Mouse (Mus musculus) heart, embryonic 14.5 days (tissue): ENCODE measurements around the gene Mkrn1. TPM values are rescaled to one million over a fixed set of nuclear protein-coding genes. Genes with fewer than 3 reads are reported as not detected.
A peak's percentile ranks its signal among the peaks of the same experiment; 100 is the strongest.
"Not testable (repeated sequence)": the region's sequence is repeated elsewhere in the genome, so short reads cannot be mapped to it uniquely, and the experiment has no call there.

Source experiments
- ATAC-seq: fragments of 200-750 bp; cut with Nextera tagmentation; 2 replicates; pipeline ENCODE4 v1.8.0; 2017; ENCODE audit warnings: low read depth, moderate TSS enrichment; ENCODE audit not compliant: insufficient number of reproducible peaks, insufficient read depth, low FRiP score
- H3K27ac ChIP-seq, 2 experiments: fragments of 200-500 bp in 1 of 2; fragments of 300-500 bp in 1 of 2; sonication (generic) in 1 of 2; replicated peaks in 1 of 2; 2 replicates each; pipeline ENCODE4 v1.5.1; 2012 to 2014; ENCODE audit warnings: low read depth in 2 of 2, low read length in 2 of 2, control low read depth in 1 of 2, mild to moderate bottlenecking in 1 of 2, mixed read lengths in 1 of 2; ENCODE audit not compliant: control insufficient read depth in 1 of 2, insufficient read depth in 1 of 2
- H3K27me3 ChIP-seq: fragments of 300-500 bp; sonication (generic); 2 replicates; pipeline ENCODE4 v1.6.1; 2014; ENCODE audit warnings: mild to moderate bottlenecking, low read length, control low read depth; ENCODE audit not compliant: control insufficient read depth, insufficient read depth
- H3K36me3 ChIP-seq: fragments of 300-500 bp; sonication (generic); 2 replicates; pipeline ENCODE4 v1.6.1; 2014; ENCODE audit warnings: mild to moderate bottlenecking, control low read depth, low read length, mixed read lengths; ENCODE audit not compliant: control insufficient read depth, insufficient read depth
- H3K4me1 ChIP-seq, 2 experiments: fragments of 200-500 bp in 1 of 2; fragments of 300-500 bp in 1 of 2; sonication (generic) in 1 of 2; 2 replicates each; pipeline ENCODE4 v1.6.1; 2012 to 2014; ENCODE audit warnings: low read length in 2 of 2, control low read depth in 1 of 2, mixed read lengths in 1 of 2; ENCODE audit not compliant: control insufficient read depth in 2 of 2, insufficient read depth in 2 of 2
- H3K4me2 ChIP-seq: fragments of 300-500 bp; sonication (generic); 2 replicates; pipeline ENCODE4 v1.6.1; 2014; ENCODE audit warnings: mild to moderate bottlenecking, low read length
- H3K4me3 ChIP-seq, 2 experiments: fragments of 200-500 bp in 1 of 2; fragments of 300-500 bp in 1 of 2; sonication (generic) in 1 of 2; 2 replicates each; pipeline ENCODE4 v1.5.1; 2012 to 2014; ENCODE audit warnings: low read length in 2 of 2, mild to moderate bottlenecking in 2 of 2, control low read depth in 1 of 2, low read depth in 1 of 2, moderate library complexity in 1 of 2; ENCODE audit not compliant: control insufficient read depth in 1 of 2, insufficient read depth in 1 of 2
- H3K9ac ChIP-seq: fragments of 300-500 bp; sonication (generic); 2 replicates; pipeline ENCODE4 v1.6.1; 2014; ENCODE audit warnings: mild to moderate bottlenecking, low read length
- H3K9me3 ChIP-seq: fragments of 300-500 bp; sonication (generic); 2 replicates; pipeline ENCODE4 v1.6.1; 2016; ENCODE audit warnings: low read length, control low read depth; ENCODE audit not compliant: control insufficient read depth
- WGBS: fragments of 180-500 bp; shearing (Covaris S2); extraction: QIAGEN DNeasy Blood & Tissue Kit; methylation state at CpG from one replicate; pipeline ENCODE4 v1.1.7; 2014; 5-methylcytosine and 5-hydroxymethylcytosine counted together
- polyA plus RNA-seq: library from polyadenylated mRNA; unstranded; fragments of >200 nt; fragmentation: Nextera tagmentation; extraction: Ambion mirVana; gene quantifications from 2 replicates; pipeline ENCODE4 v1.2.1, GENCODE M21; 2014

Mkrn1 gene
- polyA plus RNA-seq, 1 experiment from 2014 or later: 65.5 TPM

DNA sequence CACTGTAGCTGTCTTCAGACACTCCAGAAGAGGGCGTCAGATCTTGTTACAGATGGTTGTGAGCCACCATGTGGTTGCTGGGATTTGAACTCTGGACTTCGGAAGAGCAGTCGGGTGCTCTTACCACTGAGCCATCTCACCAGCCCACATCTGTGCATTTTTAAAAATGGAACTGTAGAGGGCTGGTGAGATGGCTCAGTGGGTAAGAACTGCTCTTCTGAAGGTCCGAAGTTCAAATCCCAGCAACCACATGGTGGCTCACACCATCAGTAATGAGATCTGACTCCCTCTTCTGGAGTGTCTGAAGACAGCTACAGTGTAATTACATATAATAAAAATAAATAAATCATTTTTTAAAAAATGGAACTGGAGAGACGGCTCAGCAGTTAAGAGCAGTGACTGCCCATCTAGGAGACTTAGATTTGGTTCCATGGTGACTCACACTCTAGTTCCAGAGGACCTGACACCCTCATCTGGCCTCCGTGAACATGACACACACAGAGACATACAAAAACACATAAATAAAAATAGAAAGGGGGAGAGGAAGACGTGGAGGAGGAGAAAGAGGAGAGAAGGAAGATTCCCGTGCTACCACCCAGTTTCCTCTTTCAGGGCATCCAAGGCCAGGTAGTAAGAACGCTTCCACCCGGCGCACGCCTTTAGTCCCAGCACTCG is 42.0 kb downstream of the Mkrn1 start:
- not testable (repeated sequence) for H3K4me2 ChIP-seq, H3K9ac ChIP-seq, H3K27ac ChIP-seq, H3K4me3 ChIP-seq, ATAC-seq, H3K4me1 ChIP-seq, H3K9me3 ChIP-seq, H3K27me3 ChIP-seq, H3K36me3 ChIP-seq
- WGBS: 79% methylated on average over 11 of the region's 13 CpGs

DNA sequence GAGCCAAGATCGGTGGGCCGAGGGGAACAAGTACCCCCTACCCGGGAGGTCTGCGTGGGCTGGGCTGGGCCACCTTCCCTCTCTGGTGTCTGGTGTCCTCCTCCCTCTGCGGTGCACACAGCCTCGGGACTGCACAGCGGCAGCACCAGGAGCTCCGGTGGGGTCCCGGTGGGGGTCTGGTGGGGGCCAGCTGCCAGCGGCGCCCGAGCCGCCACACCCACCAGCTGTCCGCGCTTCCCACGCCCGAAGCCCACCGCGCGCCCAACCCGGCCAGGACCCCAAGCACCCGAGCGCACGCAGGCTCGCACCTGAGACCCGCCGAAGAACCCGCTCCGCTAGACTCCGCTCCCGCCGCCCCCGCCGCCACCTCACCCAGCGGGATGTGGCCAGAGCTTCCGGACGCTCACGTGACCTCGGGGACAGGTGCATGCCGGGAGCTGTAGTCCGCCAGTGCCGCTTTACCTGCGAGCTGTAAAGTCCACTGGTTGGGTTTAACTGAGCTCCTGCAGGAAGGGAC is 42.9 kb downstream of the Mkrn1 start, which contains the start of gene Slc37a3:
Gene Slc37a3, minus strand, starts transcription at position 365 of the 517 bp plus-strand sequence.
- H3K27ac ChIP-seq: peak within 1 kb of the TSS; percentile 39 to 46; a peak in 3 of 4 replicates
- H3K36me3 ChIP-seq: peaks cover 7% of the 10 kb centered on the region
- peaks cover 5% of the 10 kb centered on the region; the same call in 1 of the 2 replicates for H3K9me3 ChIP-seq
- WGBS: under 1% methylated on average over 43 of the region's 43 CpGs
- peak within 1 kb of the TSS; percentile 90 for H3K9ac ChIP-seq
- H3K4me2 ChIP-seq: peak within 1 kb of the TSS; percentile 79
- peak; percentile 88 for ATAC-seq
- peaks cover 8% of the 10 kb centered on the region in 2 experiments for H3K4me1 ChIP-seq
- peak within 1 kb of the TSS; percentile 79 to 90 for H3K4me3 ChIP-seq
- 0 out of 2 replicates have a peak, but pooled peaks cover 2% of the 10 kb centered on the region for H3K27me3 ChIP-seq

DNA sequence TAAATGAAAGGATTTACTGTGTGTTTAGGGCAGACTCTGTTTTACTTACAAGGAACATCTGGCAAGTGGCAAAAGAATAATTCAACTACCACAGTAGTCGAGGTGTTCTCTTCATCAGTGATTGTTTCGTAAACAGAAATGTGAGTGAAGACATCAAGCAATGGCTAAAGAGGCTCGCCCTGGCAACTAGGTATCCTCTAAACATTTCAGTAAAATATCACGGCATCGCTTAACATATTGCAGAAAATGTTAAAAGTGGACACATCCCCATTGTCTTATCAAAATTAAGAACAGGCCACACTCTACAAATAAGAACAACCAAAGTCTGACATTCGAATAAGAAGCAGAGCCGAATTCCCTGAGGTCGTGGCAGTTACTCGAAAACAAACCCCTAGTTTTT is 43.5 kb downstream of the Mkrn1 start:
- H3K4me1 ChIP-seq: peaks cover 6 to 10% of the 10 kb centered on the region in 2 experiments
- no peak for ATAC-seq
- 23% methylated on average over 9 of the region's 9 CpGs for WGBS
- H3K9me3 ChIP-seq: peaks cover 5% of the 10 kb centered on the region; the same call in 1 of the 2 replicates
- H3K36me3 ChIP-seq: peaks cover 7% of the 10 kb centered on the region
- peak overlapping the region in 1 of 2 experiments; percentile 46; a peak in 1 of 4 replicates for H3K27ac ChIP-seq
- peak overlapping the region; percentile 79 for H3K4me2 ChIP-seq
- 0 out of 2 replicates have a peak, but pooled peaks cover 2% of the 10 kb centered on the region for H3K27me3 ChIP-seq
- peak overlapping the region; percentile 90 for H3K9ac ChIP-seq
- H3K4me3 ChIP-seq: peak overlapping the region; percentile 79 to 90

DNA sequence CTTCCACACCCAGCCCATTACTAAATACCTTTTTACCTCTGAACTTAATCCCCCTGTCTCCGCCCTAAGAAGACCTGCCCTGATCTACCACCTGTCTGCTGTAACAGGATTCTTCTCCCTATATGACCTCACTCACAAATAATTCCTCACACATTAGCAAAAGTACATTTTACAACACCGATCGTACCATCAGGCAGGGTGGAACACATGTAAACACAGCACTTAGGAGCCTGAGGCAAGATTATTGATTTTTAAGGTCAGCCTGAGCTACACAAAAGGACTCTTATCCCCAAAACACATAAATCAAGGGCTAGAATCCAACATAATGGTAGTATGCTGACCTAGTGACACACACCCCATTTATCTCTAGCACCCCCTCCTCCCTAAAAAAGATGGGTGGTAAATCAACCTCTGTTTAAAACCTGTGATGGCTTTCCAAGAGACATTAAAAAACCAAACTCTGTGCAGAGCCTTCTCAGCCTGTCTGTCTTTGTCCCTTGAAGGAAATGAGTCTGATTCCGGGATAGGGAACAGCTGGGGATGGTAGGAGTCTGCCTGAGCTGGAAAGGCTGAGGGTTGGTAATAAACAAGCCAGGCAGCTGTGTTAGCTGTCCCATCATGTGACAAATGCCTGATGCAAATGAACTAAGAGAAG is 46.8 kb downstream of the Mkrn1 start:
- peaks cover 12% of the 10 kb centered on the region for H3K36me3 ChIP-seq
- H3K4me1 ChIP-seq: peaks cover 6 to 8% of the 10 kb centered on the region in 2 experiments
- 79% methylated on average over 4 of the region's 4 CpGs for WGBS
- H3K4me2 ChIP-seq: no peak overlapping the region
- no peak overlapping the region for H3K9ac ChIP-seq
- no peak overlapping the region for H3K4me3 ChIP-seq
- peak overlapping the region; percentile 62 to 79 for H3K27ac ChIP-seq
- no peak for ATAC-seq
- H3K27me3 ChIP-seq: 0 out of 2 replicates have a peak, but pooled peaks cover 1% of the 10 kb centered on the region
- H3K9me3 ChIP-seq: peaks cover 5% of the 10 kb centered on the region; the same call in 1 of the 2 replicates

DNA sequence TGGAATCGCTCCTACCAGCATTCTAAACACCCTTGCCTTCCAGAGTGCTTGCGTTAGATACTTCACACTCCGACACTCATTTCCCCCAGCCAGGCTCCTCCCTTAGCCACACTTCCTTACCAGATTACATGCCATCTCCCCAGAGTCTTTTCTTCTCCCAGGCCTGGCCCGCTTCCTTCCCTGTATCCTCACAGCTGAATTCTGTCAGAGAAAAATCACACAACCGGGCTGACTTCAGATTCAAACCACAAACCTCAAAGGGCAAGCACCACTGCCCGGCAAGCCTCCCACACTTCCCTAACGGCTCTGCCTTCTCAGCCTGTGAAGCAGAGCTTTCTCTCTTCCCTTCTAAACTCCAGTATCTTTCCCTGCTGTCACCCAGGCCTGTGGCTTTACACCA is 47.5 kb downstream of the Mkrn1 start:
- 40% methylated on average over 7 of the region's 7 CpGs for WGBS
- no peak for ATAC-seq
- H3K4me3 ChIP-seq: no peak overlapping the region
- H3K4me2 ChIP-seq: no peak overlapping the region
- no peaks in the 10 kb centered on the region for H3K27me3 ChIP-seq
- peaks cover 6 to 8% of the 10 kb centered on the region in 2 experiments for H3K4me1 ChIP-seq
- H3K9ac ChIP-seq: no peak overlapping the region
- peaks cover 16% of the 10 kb centered on the region for H3K36me3 ChIP-seq
- H3K27ac ChIP-seq: peak overlapping the region; percentile 62 to 79
- peaks cover 5% of the 10 kb centered on the region; the same call in 1 of the 2 replicates for H3K9me3 ChIP-seq

DNA sequence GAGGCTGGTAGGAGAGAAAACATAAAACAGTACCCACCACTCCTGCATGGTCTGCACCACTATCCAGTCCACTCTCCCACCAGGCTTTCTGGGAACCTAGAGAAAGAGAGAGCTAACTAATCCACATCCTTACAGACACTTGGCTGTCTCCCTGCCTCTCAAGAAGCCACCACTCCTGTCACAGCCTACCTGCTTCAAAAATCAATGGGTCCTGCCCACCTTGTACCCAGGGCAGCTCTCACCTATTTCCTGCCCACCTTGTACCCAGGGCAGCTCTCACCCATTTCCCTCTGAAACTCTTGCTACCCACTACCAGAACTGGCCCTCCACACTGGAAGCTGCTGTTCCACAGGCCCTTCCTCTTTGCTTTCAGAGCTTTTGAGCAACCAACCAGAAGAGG is 48.2 kb downstream of the Mkrn1 start:
- no peak overlapping the region for H3K4me3 ChIP-seq
- peak overlapping the region in 1 of 2 experiments; percentile 62; a peak in 1 of 4 replicates for H3K27ac ChIP-seq
- H3K4me1 ChIP-seq: peaks cover 6 to 8% of the 10 kb centered on the region in 2 experiments
- H3K9ac ChIP-seq: no peak overlapping the region
- no peaks in the 10 kb centered on the region for H3K27me3 ChIP-seq
- peaks cover 5% of the 10 kb centered on the region; the same call in 1 of the 2 replicates for H3K9me3 ChIP-seq
- no peak for ATAC-seq
- H3K4me2 ChIP-seq: no peak overlapping the region
- peaks cover 19% of the 10 kb centered on the region for H3K36me3 ChIP-seq

DNA sequence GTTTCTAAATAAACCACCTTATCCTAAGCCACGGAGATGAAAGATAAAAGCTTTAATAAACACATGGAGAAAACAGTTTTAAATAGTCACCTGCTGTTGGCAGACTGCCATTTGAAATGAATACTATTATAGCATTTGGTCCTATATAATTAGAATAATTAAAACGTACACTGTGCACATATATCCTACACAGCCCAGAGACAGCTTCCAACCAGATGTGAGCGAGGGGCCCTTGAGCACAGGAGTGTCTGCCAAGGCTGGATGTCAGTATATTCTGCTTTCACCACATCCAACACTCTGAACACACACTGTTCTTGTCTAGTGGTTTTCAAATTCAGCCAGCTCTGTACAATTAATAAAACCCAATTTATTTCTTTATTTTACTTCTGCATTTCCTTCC is 50.6 kb downstream of the Mkrn1 start:
- Histone ChIP-seq H3K4me1 (peaks cover 0 to 8% of the 10 kb centered on the region in 2 experiments; a peak in 3 of 4 replicates), H3K27me3 (no peaks in the 10 kb centered on the region), H3K4me3 (no peak overlapping the region), H3K9ac (no peak overlapping the region), H3K36me3 (peaks cover 36% of the 10 kb centered on the region), H3K9me3 (peaks cover 5% of the 10 kb centered on the region; the same call in 1 of the 2 replicates), H3K4me2 (no peak overlapping the region), H3K27ac (no peak overlapping the region)
- no peak for ATAC-seq
- 76% methylated on average over 3 of the region's 3 CpGs for WGBS
